Mouse (Mus musculus) thymus, postnatal 36 days (tissue): Measurements from ENCODE around the gene Hoxc4.

Experiments used
- DNase-seq, 2 experiments: peaks; one replicate each; pipeline ENCODE4 v3.0.0; 2022; ENCODE audit warnings: mixed read lengths in 2 of 2

Hoxc4 gene

GRCm38 (mm10) chr15:103018636-103019035, at the start of gene Hoxc4:
TSS of gene Hoxc4 (plus strand) at chr15:103018934.
- no peak for DNase-seq

GRCm38 (mm10) chr15:102969296-102969695, 49.4 kb upstream of the Hoxc4 start:
- no peak for DNase-seq

- DNase-seq: no peak
These were observed 48.0 kb upstream of the Hoxc4 start for GRCm38 (mm10) chr15:102970740-102971139.

- no peak for DNase-seq
These were observed 46.5 kb upstream of the Hoxc4 start for GRCm38 (mm10) chr15:102972254-102972653.

GRCm38 (mm10) chr15:102972753-102973152, 46.0 kb upstream of the Hoxc4 start:
- DNase-seq: no peak

- no peak for DNase-seq
These were observed 43.7 kb upstream of the Hoxc4 start for GRCm38 (mm10) chr15:102975034-102975433.

- DNase-seq: no peak
These were observed 43.0 kb upstream of the Hoxc4 start for GRCm38 (mm10) chr15:102975688-102976111.

GRCm38 (mm10) chr15:102976171-102976570, 42.6 kb upstream of the Hoxc4 start, which contains the start of gene Hoxc9:
TSS of gene Hoxc9 (plus strand) at chr15:102976439.
- no peak for DNase-seq

- DNase-seq: no peak
These were observed 41.9 kb upstream of the Hoxc4 start for GRCm38 (mm10) chr15:102976631-102977422.

GRCm38 (mm10) chr15:102977423-102977974, 41.2 kb upstream of the Hoxc4 start:
- DNase-seq: no peak

GRCm38 (mm10) chr15:102978615-102979515, 39.9 kb upstream of the Hoxc4 start:
- no peak for DNase-seq

- DNase-seq: no peak
These were observed 38.8 kb upstream of the Hoxc4 start for GRCm38 (mm10) chr15:102979936-102980335.

- no peak for DNase-seq
These were observed 38.4 kb upstream of the Hoxc4 start for GRCm38 (mm10) chr15:102980352-102980751.

GRCm38 (mm10) chr15:102980912-102981311, 37.8 kb upstream of the Hoxc4 start:
- DNase-seq: no peak

- no peak for DNase-seq
These were observed 37.1 kb upstream of the Hoxc4 start for GRCm38 (mm10) chr15:102981379-102982288.

GRCm38 (mm10) chr15:102983716-102984115, 35.0 kb upstream of the Hoxc4 start:
- DNase-seq: no peak

GRCm38 (mm10) chr15:102984521-102984920, 34.2 kb upstream of the Hoxc4 start:
- no peak for DNase-seq

- no peak for DNase-seq
These were observed 33.8 kb upstream of the Hoxc4 start for GRCm38 (mm10) chr15:102984925-102985324.

- DNase-seq: peak; percentile 60 to 71
These were observed 31.5 kb upstream of the Hoxc4 start for GRCm38 (mm10) chr15:102987124-102987833.

GRCm38 (mm10) chr15:102988078-102988477, 30.7 kb upstream of the Hoxc4 start:
- no peak for DNase-seq
